Mouse (Mus musculus) cerebellum, adult 18-20 months (tissue): ENCODE data around the gene Snrk.
A peak's percentile ranks its signal among the peaks of the same experiment; 100 is the strongest.

ENCODE experiments used
- DNase-seq, 2 experiments: peaks; one replicate each; pipeline ENCODE4 v3.0.0; 2021

The Snrk gene

GRCm38 (mm10) chr9:122117112-122117616, at the start of gene Snrk:
Gene Snrk (plus strand): TSS chr9:122117266.
- peak; percentile 82 to 95 for DNase-seq

GRCm38 (mm10) chr9:122067654-122068053, 49.4 kb upstream of the Snrk start:
- no peak for DNase-seq

GRCm38 (mm10) chr9:122069560-122070174, 47.4 kb upstream of the Snrk start:
- no peak for DNase-seq

GRCm38 (mm10) chr9:122073980-122074379, 43.1 kb upstream of the Snrk start:
- DNase-seq: no peak

GRCm38 (mm10) chr9:122074575-122074974, 42.5 kb upstream of the Snrk start:
- no peak for DNase-seq

GRCm38 (mm10) chr9:122078456-122078855, 38.6 kb upstream of the Snrk start:
- peak; percentile 51 to 62 for DNase-seq

- no peak for DNase-seq
These were observed 33.4 kb upstream of the Snrk start for GRCm38 (mm10) chr9:122083698-122084097.

- DNase-seq: no peak
These were observed 32.9 kb upstream of the Snrk start for GRCm38 (mm10) chr9:122084175-122084574.

- DNase-seq: no peak
These were observed 32.4 kb upstream of the Snrk start for GRCm38 (mm10) chr9:122084636-122085035.

GRCm38 (mm10) chr9:122085055-122085454, 32.0 kb upstream of the Snrk start:
- no peak for DNase-seq

- no peak for DNase-seq
These were observed 31.4 kb upstream of the Snrk start for GRCm38 (mm10) chr9:122085550-122086205.

GRCm38 (mm10) chr9:122087086-122087485, 30.0 kb upstream of the Snrk start:
- no peak for DNase-seq

GRCm38 (mm10) chr9:122091171-122091570, 25.9 kb upstream of the Snrk start:
- DNase-seq: no peak

GRCm38 (mm10) chr9:122091782-122092228, 25.3 kb upstream of the Snrk start:
- no peak for DNase-seq

GRCm38 (mm10) chr9:122094171-122094570, 22.9 kb upstream of the Snrk start:
- DNase-seq: peak; percentile 35 to 51

- DNase-seq: no peak
These were observed 20.1 kb upstream of the Snrk start for GRCm38 (mm10) chr9:122096822-122097511.

GRCm38 (mm10) chr9:122097535-122097934, 19.5 kb upstream of the Snrk start:
- no peak for DNase-seq

- no peak for DNase-seq
These were observed 16.4 kb upstream of the Snrk start for GRCm38 (mm10) chr9:122100584-122101127.

- no peak for DNase-seq
These were observed 15.9 kb upstream of the Snrk start for GRCm38 (mm10) chr9:122101196-122101595.

- DNase-seq: no peak
These were observed 13.3 kb upstream of the Snrk start for GRCm38 (mm10) chr9:122103550-122104284.

- DNase-seq: no peak
These were observed 12.7 kb upstream of the Snrk start for GRCm38 (mm10) chr9:122104285-122104829.

- no peak for DNase-seq
These were observed 9.2 kb upstream of the Snrk start for GRCm38 (mm10) chr9:122107701-122108375.
